Mouse (Mus musculus) heart, embryonic 11.5 days (tissue): ENCODE measurements around the gene N4bp2l1. TPM values are rescaled to one million over a fixed set of nuclear protein-coding genes. Genes with fewer than 3 reads are reported as not detected.

Experiments used
- ATAC-seq: fragments of 200-750 bp; cut with Nextera tagmentation; replicated peaks from 2 replicates; pipeline ENCODE4 v1.8.0; 2017; ENCODE audit warnings: moderate library complexity; ENCODE audit not compliant: insufficient number of reproducible peaks, low FRiP score, low TSS enrichment
- H3K27ac ChIP-seq: fragments of 300-500 bp; sonication (generic); 2 replicates; pipeline ENCODE4 v1.5.1; 2014; ENCODE audit warnings: mild to moderate bottlenecking, low read depth, low read length
- H3K27me3 ChIP-seq: fragments of 300-500 bp; sonication (generic); 2 replicates; pipeline ENCODE4 v1.6.1; 2014; ENCODE audit warnings: mild to moderate bottlenecking, low read length, mixed read lengths; ENCODE audit not compliant: control insufficient read depth, insufficient read depth
- H3K36me3 ChIP-seq: fragments of 300-500 bp; sonication (generic); 2 replicates; pipeline ENCODE4 v1.6.1; 2014; ENCODE audit warnings: mild to moderate bottlenecking, low read length, moderate library complexity, mixed read lengths; ENCODE audit not compliant: control insufficient read depth, insufficient read depth
- H3K4me1 ChIP-seq: fragments of 300-500 bp; sonication (generic); 2 replicates; pipeline ENCODE4 v1.6.1; 2014; ENCODE audit warnings: low read length; ENCODE audit not compliant: control insufficient read depth, insufficient read depth
- H3K4me2 ChIP-seq: fragments of 300-500 bp; sonication (generic); 2 replicates; pipeline ENCODE4 v1.6.1; 2014; ENCODE audit warnings: mild to moderate bottlenecking, moderate library complexity
- H3K4me3 ChIP-seq: fragments of 300-500 bp; sonication (generic); 2 replicates; pipeline ENCODE4 v1.5.1; 2014; ENCODE audit warnings: low read depth, low read length
- H3K9ac ChIP-seq: fragments of 300-500 bp; sonication (generic); 2 replicates; pipeline ENCODE4 v1.6.1; 2014; ENCODE audit warnings: mild to moderate bottlenecking, low read depth, low read length, moderate library complexity
- H3K9me3 ChIP-seq: fragments of 300-500 bp; sonication (generic); replicated peaks from 2 replicates; pipeline ENCODE4 v1.6.1; 2016; ENCODE audit warnings: low read length; ENCODE audit not compliant: control insufficient read depth
- WGBS: fragments of 180-500 bp; shearing (Covaris S2); extraction: QIAGEN DNeasy Blood & Tissue Kit; methylation state at CpG from one replicate; pipeline ENCODE4 v1.1.7; 2014; ENCODE audit not compliant: insufficient replicate concordance; 5-methylcytosine and 5-hydroxymethylcytosine counted together
- polyA plus RNA-seq: library from polyadenylated mRNA; unstranded; fragments of >200 nt; fragmentation: Nextera tagmentation; extraction: Ambion mirVana; gene quantifications from 2 replicates; pipeline ENCODE4 v1.2.1, GENCODE M21; 2014

Gene N4bp2l1
- polyA plus RNA-seq, 1 experiment from 2014 or later: 3.2 TPM

DNA sequence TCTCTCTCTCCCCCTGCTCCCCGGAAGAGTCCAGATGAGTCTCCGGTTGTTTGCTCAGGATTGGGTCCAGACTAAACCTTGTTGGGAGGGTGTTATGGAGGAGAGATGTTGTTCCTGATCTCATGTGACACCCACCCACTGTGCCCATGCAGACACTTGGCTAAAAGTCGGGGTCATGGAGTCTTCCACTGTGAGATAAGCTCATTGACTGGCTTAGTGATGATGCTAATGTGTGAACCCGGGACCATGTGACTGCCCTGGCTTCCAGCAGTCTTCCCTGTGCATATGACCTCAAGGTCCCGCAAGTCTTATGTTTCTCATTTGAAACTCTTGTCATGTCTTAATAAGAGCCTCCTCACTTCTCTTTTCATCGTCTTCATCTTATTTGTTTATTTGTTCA, 15.8 kb downstream of the N4bp2l1 start:
- Histone ChIP-seq H3K9me3 (no peaks in the 10 kb centered on the region), H3K9ac (no peak overlapping the region), H3K36me3 (no peaks in the 10 kb centered on the region), H3K4me2 (no peak overlapping the region), H3K4me3 (no peak overlapping the region), H3K27ac (no peak overlapping the region), H3K4me1 (no peaks in the 10 kb centered on the region), H3K27me3 (no peaks in the 10 kb centered on the region)
- 62% methylated on average over 6 of the region's 6 CpGs for WGBS
- ATAC-seq: no peak

DNA sequence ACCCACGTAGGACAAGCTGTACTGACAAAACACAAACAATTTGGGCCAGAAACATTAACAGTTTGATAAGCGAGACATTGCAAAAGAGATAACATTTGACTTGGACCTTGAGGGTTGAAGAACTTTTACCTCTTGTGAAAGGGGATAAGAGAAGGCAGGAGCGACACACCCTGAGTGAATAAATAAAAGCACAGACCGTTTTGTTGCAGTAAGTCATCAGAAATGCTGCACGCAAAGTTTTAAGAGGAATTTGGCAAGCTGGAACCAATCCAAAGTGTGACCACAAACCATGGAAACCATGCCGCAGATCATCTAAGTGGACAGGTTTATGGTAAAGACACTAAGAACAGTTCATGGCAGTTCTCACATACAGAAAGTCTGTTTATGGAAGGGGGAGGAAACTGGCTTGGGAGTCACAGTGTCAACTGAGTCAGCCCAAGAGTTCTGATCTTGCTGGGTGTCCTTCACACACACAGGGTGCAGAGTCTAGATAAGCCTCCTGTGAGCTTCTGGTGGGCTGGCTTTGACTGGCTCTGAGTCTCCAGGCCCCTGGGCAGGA, 18.3 kb downstream of the N4bp2l1 start:
- 71% methylated on average over 6 of the region's 6 CpGs for WGBS
- no peak overlapping the region for H3K9ac ChIP-seq
- H3K36me3 ChIP-seq: no peaks in the 10 kb centered on the region

DNA sequence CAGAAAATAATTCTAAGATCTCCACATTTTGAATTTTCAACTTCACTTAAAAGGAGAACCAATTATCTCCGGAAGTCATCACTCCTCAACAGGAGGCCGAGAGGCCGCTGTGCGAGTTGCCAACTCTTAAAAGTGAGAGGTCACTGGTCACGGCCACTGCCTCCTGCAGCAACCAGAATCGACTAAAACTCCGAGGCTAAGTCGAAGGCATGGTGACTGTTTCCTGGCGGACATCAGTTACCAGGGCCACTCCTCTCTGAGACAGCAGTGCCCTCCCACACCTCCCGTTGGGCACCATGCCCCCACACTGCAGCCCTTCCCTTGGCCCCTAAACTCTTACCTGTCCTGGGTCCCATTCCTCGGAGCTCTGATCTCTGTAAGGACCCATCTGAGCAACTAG, 20.2 kb downstream of the N4bp2l1 start:
- 77% methylated on average over 11 of the region's 11 CpGs for WGBS
- no peak overlapping the region for H3K27ac ChIP-seq

More for the DNA sequence above, 18.3 kb downstream of the N4bp2l1 start:
- Histone ChIP-seq H3K27ac (peak overlapping the region; percentile 7; the same call in 1 of the 2 replicates), H3K4me1 (no peaks in the 10 kb centered on the region), H3K27me3 (no peaks in the 10 kb centered on the region), H3K4me2 (no peak overlapping the region), H3K4me3 (no peak overlapping the region), H3K9me3 (no peaks in the 10 kb centered on the region)
- peak; percentile 88 for ATAC-seq

DNA sequence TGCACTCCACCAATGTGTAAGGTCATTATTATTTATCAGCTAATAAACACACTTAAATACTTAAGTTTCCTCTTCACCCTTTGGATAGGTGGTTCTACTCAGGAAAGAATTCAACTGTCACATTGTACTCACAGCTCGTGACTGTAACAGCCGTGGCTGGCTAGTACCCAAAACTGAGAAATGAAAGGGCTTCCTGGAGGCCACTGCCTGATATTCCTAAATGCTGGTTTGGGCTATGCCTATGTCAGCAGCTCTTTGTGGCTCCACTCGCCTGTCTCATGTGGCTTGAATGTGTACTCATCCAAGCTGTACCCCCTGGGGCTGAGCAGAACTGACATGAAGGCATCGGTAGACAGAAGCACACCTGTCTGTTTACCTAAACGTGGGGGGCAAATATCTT, 22.1 kb downstream of the N4bp2l1 start:
- H3K27me3 ChIP-seq: no peaks in the 10 kb centered on the region
- H3K4me1 ChIP-seq: no peaks in the 10 kb centered on the region
- no peak for ATAC-seq
- H3K4me2 ChIP-seq: no peak overlapping the region
- peaks cover 9% of the 10 kb centered on the region for H3K36me3 ChIP-seq
- WGBS: 82% methylated on average over 5 of the region's 5 CpGs
- H3K27ac ChIP-seq: no peak overlapping the region
- H3K4me3 ChIP-seq: no peak overlapping the region
- no peaks in the 10 kb centered on the region for H3K9me3 ChIP-seq
- H3K9ac ChIP-seq: no peak overlapping the region

More for the DNA sequence above, 20.2 kb downstream of the N4bp2l1 start:
- Histone ChIP-seq H3K4me1 (no peaks in the 10 kb centered on the region), H3K36me3 (peaks cover 9% of the 10 kb centered on the region), H3K27me3 (no peaks in the 10 kb centered on the region), H3K4me2 (no peak overlapping the region), H3K4me3 (no peak overlapping the region), H3K9me3 (no peaks in the 10 kb centered on the region), H3K9ac (no peak overlapping the region)
- no peak for ATAC-seq

DNA sequence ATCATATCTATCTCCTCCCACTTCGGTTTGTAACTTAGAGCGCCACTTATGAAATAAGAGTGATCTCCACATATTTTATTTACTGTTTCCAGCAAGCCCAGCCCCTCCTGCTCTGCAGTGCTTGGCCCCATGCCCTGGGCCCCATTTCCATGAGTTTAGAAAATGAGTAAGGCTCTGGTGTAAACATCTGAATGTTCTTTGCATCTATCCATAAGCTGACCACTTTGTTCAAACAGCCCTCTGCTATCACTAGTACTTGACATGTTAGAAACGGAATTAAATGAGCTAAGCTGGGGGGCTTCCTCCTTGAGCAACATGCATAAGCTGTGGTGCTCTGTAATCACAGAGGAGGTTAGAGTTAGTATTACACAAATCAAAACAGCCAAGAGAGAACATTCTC, 22.6 kb downstream of the N4bp2l1 start:
- H3K4me3 ChIP-seq: no peak overlapping the region
- H3K4me2 ChIP-seq: no peak overlapping the region
- no peaks in the 10 kb centered on the region for H3K27me3 ChIP-seq
- ATAC-seq: no peak
- H3K27ac ChIP-seq: no peak overlapping the region
- H3K9ac ChIP-seq: no peak overlapping the region
- peaks cover 9% of the 10 kb centered on the region for H3K36me3 ChIP-seq
- no peaks in the 10 kb centered on the region for H3K9me3 ChIP-seq
- 90% methylated on average over 3 of the region's 3 CpGs for WGBS
- no peaks in the 10 kb centered on the region for H3K4me1 ChIP-seq

DNA sequence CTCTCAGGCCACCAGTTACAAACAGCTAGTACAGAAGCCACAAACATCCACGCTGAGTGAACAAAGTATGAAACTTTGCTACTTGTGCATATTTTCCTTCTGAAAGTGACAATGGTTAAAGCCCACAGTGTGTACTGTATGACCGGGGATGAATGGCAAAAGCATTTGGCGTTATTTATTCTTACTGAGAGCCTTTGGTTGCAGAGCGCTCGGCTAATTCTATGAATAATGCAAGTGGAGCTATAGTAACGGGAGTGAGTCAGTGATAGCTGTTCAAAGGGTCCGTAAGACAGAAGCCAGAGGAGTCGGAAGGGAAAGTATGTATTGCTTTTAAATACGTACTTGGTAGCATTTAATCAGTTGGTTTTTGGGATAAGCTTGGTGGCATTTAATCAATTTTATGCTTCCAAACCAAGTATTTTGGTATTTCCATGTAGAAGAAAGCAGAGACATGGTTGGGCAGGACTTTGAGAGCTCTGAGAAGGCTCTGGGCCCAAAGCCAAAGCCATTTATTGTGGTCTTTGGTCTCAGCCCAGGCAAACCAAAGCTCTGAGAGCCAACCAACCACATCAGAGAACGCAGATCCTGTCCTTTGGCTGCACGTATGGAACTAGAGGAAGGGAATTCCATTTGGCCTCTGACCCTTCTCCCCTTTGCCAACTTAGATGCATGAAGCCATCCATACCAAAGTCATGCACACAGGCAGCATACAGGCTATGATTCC, 26.3 kb downstream of the N4bp2l1 start:
- no peak for ATAC-seq
- Histone ChIP-seq H3K4me3 (no peak overlapping the region), H3K36me3 (peaks cover 13% of the 10 kb centered on the region), H3K27ac (no peak overlapping the region), H3K27me3 (no peaks in the 10 kb centered on the region), H3K4me1 (no peaks in the 10 kb centered on the region), H3K4me2 (no peak overlapping the region), H3K9me3 (no peaks in the 10 kb centered on the region), H3K9ac (no peak overlapping the region)
- 90% methylated on average over 11 of the region's 11 CpGs for WGBS

DNA sequence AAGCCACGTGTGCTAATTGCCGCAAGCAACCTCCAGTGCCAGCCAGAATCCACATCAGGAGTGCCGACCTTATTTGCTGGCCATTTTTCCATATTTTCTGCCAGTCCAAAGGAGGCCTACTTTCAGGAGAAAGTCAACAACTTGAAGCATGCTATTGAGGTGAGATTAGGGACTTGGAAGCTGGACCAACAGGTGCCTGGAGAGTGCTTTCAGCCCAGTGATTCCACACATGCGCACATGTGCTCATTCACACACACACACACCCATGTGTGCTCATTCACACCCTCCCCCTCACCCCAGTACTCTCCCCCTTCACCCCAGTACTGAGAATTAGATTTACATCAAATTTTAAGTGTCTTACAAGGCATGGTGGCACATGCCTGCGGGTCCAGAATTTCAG, 30.0 kb downstream of the N4bp2l1 start:
- no peaks in the 10 kb centered on the region for H3K9me3 ChIP-seq
- no peak overlapping the region for H3K4me3 ChIP-seq
- no peak overlapping the region for H3K9ac ChIP-seq
- no peak for ATAC-seq
- H3K27ac ChIP-seq: no peak overlapping the region
- H3K4me2 ChIP-seq: no peak overlapping the region
- WGBS: 91% methylated on average over 5 of the region's 5 CpGs
- no peaks in the 10 kb centered on the region for H3K27me3 ChIP-seq
- no peaks in the 10 kb centered on the region for H3K4me1 ChIP-seq
- H3K36me3 ChIP-seq: peaks cover 11% of the 10 kb centered on the region

DNA sequence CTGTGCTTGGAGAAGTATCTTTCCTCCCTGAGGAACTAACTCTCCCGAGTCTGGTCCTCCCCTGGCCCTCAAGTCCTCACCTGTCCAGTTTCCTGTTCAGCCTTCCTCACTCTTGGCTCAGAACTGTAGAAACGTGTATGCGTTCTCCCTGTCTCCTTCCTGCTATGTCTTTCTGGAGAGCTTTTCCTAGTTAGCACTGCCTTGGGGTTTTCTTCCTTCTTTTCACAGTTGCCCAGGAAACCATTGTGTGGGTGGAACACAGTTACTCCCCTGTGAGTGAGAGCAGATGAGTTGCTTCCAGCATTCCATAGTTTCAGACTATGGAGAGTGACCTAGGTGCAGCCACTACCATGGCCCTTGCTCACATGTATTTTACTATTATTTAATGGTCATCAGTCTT, 30.8 kb downstream of the N4bp2l1 start:
- no peaks in the 10 kb centered on the region for H3K4me1 ChIP-seq
- H3K9me3 ChIP-seq: no peaks in the 10 kb centered on the region
- H3K36me3 ChIP-seq: peaks cover 15% of the 10 kb centered on the region
- H3K9ac ChIP-seq: no peak overlapping the region
- no peak for ATAC-seq
- 72% methylated on average over 3 of the region's 3 CpGs for WGBS
- no peak overlapping the region for H3K27ac ChIP-seq
- no peaks in the 10 kb centered on the region for H3K27me3 ChIP-seq
- H3K4me2 ChIP-seq: no peak overlapping the region
- H3K4me3 ChIP-seq: no peak overlapping the region

DNA sequence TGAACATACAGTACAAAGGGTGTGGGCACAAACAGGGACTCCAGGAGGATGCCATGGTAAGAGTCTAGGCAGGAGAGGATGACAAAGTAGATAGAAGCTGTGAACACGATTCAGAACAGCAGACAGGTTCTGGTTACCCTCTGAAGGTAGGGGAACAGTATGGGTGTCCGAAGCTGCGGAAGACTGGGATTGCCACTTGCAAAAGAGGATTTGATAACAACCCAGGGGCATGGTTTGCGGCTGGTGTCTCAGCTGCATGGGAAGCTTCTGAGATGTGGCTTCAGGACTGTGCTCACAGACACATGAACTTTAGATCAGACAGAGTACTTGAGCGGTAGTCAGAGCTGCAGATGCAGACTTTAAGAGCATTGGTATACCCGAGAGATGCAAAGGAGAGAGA, 32.6 kb downstream of the N4bp2l1 start:
- H3K36me3 ChIP-seq: peaks cover 24% of the 10 kb centered on the region
- H3K4me3 ChIP-seq: no peak overlapping the region
- 90% methylated on average over 6 of the region's 6 CpGs for WGBS
- H3K4me1 ChIP-seq: no peaks in the 10 kb centered on the region
- no peaks in the 10 kb centered on the region for H3K27me3 ChIP-seq
- H3K9me3 ChIP-seq: no peaks in the 10 kb centered on the region
- no peak overlapping the region for H3K9ac ChIP-seq
- H3K4me2 ChIP-seq: no peak overlapping the region
- H3K27ac ChIP-seq: no peak overlapping the region
- ATAC-seq: no peak
